Mouse (Mus musculus) heart, adult 2 months (tissue): ENCODE results near the gene Ppp2r5d. TPM values are rescaled to one million over a fixed set of nuclear protein-coding genes. Genes with fewer than 3 reads are reported as not detected.
A peak's percentile ranks its signal among the peaks of the same experiment; 100 is the strongest.

Source experiments
- DNase-seq, 2 experiments: peaks; one replicate each; pipeline ENCODE4 v3.0.0; 2021
- H3K27ac ChIP-seq: fragments of 200-600 bp; 2 replicates; pipeline ENCODE4 v1.8.1; 2022
- H3K27me3 ChIP-seq: fragments of 200-500 bp; 2 replicates; pipeline ENCODE4 v1.6.1; 2012; ENCODE audit warnings: mild to moderate bottlenecking, low read length, inconsistent platforms, mixed read lengths; ENCODE audit not compliant: control insufficient read depth, insufficient read depth
- H3K36me3 ChIP-seq: fragments of 200-500 bp; 2 replicates; pipeline ENCODE4 v1.6.1; 2012; ENCODE audit warnings: low read length, inconsistent platforms; ENCODE audit not compliant: control insufficient read depth, insufficient read depth
- H3K4me1 ChIP-seq: fragments of 200-500 bp; 2 replicates; pipeline ENCODE4 v1.6.1; 2011; ENCODE audit warnings: low read length; ENCODE audit not compliant: control insufficient read depth, insufficient read depth
- H3K4me3 ChIP-seq: fragments of 200-600 bp; 2 replicates; pipeline ENCODE4 v1.8.1; 2022
- H3K79me2 ChIP-seq: fragments of 200-500 bp; replicated peaks from 2 replicates; pipeline ENCODE4 v1.6.1; 2012; ENCODE audit warnings: mild to moderate bottlenecking, inconsistent platforms, low read length, moderate library complexity, mixed read lengths; ENCODE audit not compliant: control insufficient read depth, insufficient read depth
- H3K9ac ChIP-seq: fragments of 200-500 bp; 2 replicates; pipeline ENCODE4 v1.6.1; 2012; ENCODE audit warnings: low read depth, mild to moderate bottlenecking, control low read depth, inconsistent platforms, low read length, mixed read lengths
- CTCF ChIP-seq: fragments of 200-600 bp; IDR thresholded peaks from 2 replicates; pipeline ENCODE4 v1.8.1; 2022; ENCODE audit warnings: antibody characterized with exemption, mild to moderate bottlenecking, moderate library complexity
- EP300 ChIP-seq: fragments of 200-500 bp; IDR thresholded peaks from 2 replicates; pipeline ENCODE4 v1.6.1; 2011; ENCODE audit warnings: low read depth, low read length, control low read depth; ENCODE audit not compliant: insufficient read depth
- POLR2A ChIP-seq: fragments of 200-500 bp; IDR thresholded peaks from 2 replicates; pipeline ENCODE4 v1.6.1; 2011; ENCODE audit warnings: mild to moderate bottlenecking, low read depth, low read length, control low read depth; ENCODE audit not compliant: insufficient read depth
- WGBS: fragments of 180-500 bp; shearing (Covaris S2); methylation state at CpG from one replicate; pipeline ENCODE4 v1.1.7; 2018; 5-methylcytosine and 5-hydroxymethylcytosine counted together
- intact Hi-C: fragments of 180-260 bp; cut with DNase I; formaldehyde crosslinking; loops from one replicate; pipeline ENCODE4 v1.15.1; 2025
- polyA plus RNA-seq: library from polyadenylated mRNA; depleted of rRNA; stranded (reverse); fragments of >200 nt; gene quantifications from 2 replicates; pipeline ENCODE4 v1.2.3, GENCODE M21; 2012
- total RNA-seq, 2 experiments: library from RNA; stranded (reverse); gene quantifications; 2 replicates each; pipeline ENCODE4 v1.2.3; 2021

Ppp2r5d gene
- total and polyA plus RNA-seq, 3 experiments: 28.1 to 32.0 (median 30.8) TPM

- H3K4me1 ChIP-seq: peaks cover 3% of the 10 kb centered on the region; the same call in 1 of the 2 replicates
- peak within 1 kb of the TSS; percentile 60 for H3K4me3 ChIP-seq
- H3K9ac ChIP-seq: peak within 1 kb of the TSS; percentile 80
- no peaks in the 10 kb centered on the region for H3K27me3 ChIP-seq
- H3K27ac ChIP-seq: peak within 1 kb of the TSS; percentile 80
- H3K36me3 ChIP-seq: no peaks in the 10 kb centered on the region
- H3K79me2 ChIP-seq: no peaks in the 10 kb centered on the region; the same call in 1 of the 2 replicates
- under 1% methylated on average over 43 of the region's 43 CpGs for WGBS
- TF ChIP-seq EP300 (peak; percentile 82; the same call in 1 of the 2 replicates), POLR2A (peak; percentile 91), CTCF (no peak)
- intact Hi-C loops: no loop called here
- DNase-seq: peak; percentile 92 to 93
These were observed 30.9 kb downstream of the Ppp2r5d start, which contains the start of gene Rrp36 for GRCm38 (mm10) chr17:46673850-46674529. Gene Rrp36, minus strand, starts transcription at chr17:46674352.

GRCm38 (mm10) chr17:46669911-46670310 lies 35.0 kb downstream of the Ppp2r5d start:
- Histone ChIP-seq H3K4me3 (no peak overlapping the region), H3K36me3 (no peaks in the 10 kb centered on the region), H3K27ac (no peak overlapping the region), H3K9ac (no peak overlapping the region), H3K27me3 (no peaks in the 10 kb centered on the region), H3K4me1 (peaks cover 1% of the 10 kb centered on the region; the same call in 1 of the 2 replicates), H3K79me2 (no peaks in the 10 kb centered on the region; the same call in 1 of the 2 replicates)
- DNase-seq: no peak
- TF ChIP-seq CTCF (no peak), EP300 (no peak), POLR2A (no peak)
- intact Hi-C loops: no loop called here
- 96% methylated on average over 10 of the region's 10 CpGs for WGBS

GRCm38 (mm10) chr17:46667712-46668111 lies 37.2 kb downstream of the Ppp2r5d start:
- TF ChIP-seq POLR2A: no peak
- no peak for TF ChIP-seq CTCF
- TF ChIP-seq EP300: no peak
- no peak overlapping the region for H3K4me3 ChIP-seq
- DNase-seq: peak in 1 of 2 experiments; percentile 58
- H3K4me1 ChIP-seq: no peaks in the 10 kb centered on the region
- no peaks in the 10 kb centered on the region for H3K27me3 ChIP-seq
- 64% methylated on average over 16 of the region's 16 CpGs for WGBS
- H3K9ac ChIP-seq: peak overlapping the region; percentile 24; the same call in 1 of the 2 replicates
- no peaks in the 10 kb centered on the region; the same call in 1 of the 2 replicates for H3K79me2 ChIP-seq
- no peaks in the 10 kb centered on the region for H3K36me3 ChIP-seq
- intact Hi-C loops: no loop called here
- H3K27ac ChIP-seq: peak overlapping the region; percentile 16; the same call in 1 of the 2 replicates

GRCm38 (mm10) chr17:46662730-46663129 lies 42.2 kb downstream of the Ppp2r5d start:
- Histone ChIP-seq H3K36me3 (no peaks in the 10 kb centered on the region), H3K4me1 (no peaks in the 10 kb centered on the region), H3K27me3 (no peaks in the 10 kb centered on the region), H3K79me2 (no peaks in the 10 kb centered on the region), H3K27ac (peak overlapping the region; percentile 54), H3K9ac (no peak overlapping the region), H3K4me3 (no peak overlapping the region)
- DNase-seq: peak in 1 of 2 experiments; percentile 67
- intact Hi-C loops: loop anchor here (2.0 kb wide), 1 partner anchor 16 kb away; the partner anchor contains the start of gene Mea1
- WGBS: 62% methylated on average over 5 of the region's 5 CpGs
- TF ChIP-seq POLR2A: no peak
- peak; percentile 78 for TF ChIP-seq EP300

- H3K4me1 ChIP-seq: no peaks in the 10 kb centered on the region
- no peak overlapping the region for H3K4me3 ChIP-seq
- intact Hi-C loops: loop anchor here (2.0 kb wide), 1 partner anchor 17 kb away; the partner anchor contains the start of gene Mea1
- TF ChIP-seq CTCF (no peak), POLR2A (no peak), EP300 (no peak)
- no peaks in the 10 kb centered on the region for H3K79me2 ChIP-seq
- no peaks in the 10 kb centered on the region for H3K27me3 ChIP-seq
- 76% methylated on average over 12 of the region's 12 CpGs for WGBS
- peak overlapping the region; percentile 54 for H3K27ac ChIP-seq
- H3K36me3 ChIP-seq: no peaks in the 10 kb centered on the region
- no peak for DNase-seq
- no peak overlapping the region for H3K9ac ChIP-seq
These were observed 42.9 kb downstream of the Ppp2r5d start for GRCm38 (mm10) chr17:46661981-46662380.

- whole genome bisulfite sequencing: 94% methylated on average over 9 of the region's 9 CpGs
- no peaks in the 10 kb centered on the region for H3K79me2 ChIP-seq
- H3K27ac ChIP-seq: no peak overlapping the region
- no peak for DNase-seq
- H3K36me3 ChIP-seq: no peaks in the 10 kb centered on the region
- intact Hi-C loops: no loop called here
- H3K4me3 ChIP-seq: no peak overlapping the region
- no peak for TF ChIP-seq CTCF
- no peak for TF ChIP-seq POLR2A
- no peak for TF ChIP-seq EP300
- no peaks in the 10 kb centered on the region for H3K27me3 ChIP-seq
- H3K9ac ChIP-seq: no peak overlapping the region
- no peaks in the 10 kb centered on the region for H3K4me1 ChIP-seq
These were observed 43.6 kb downstream of the Ppp2r5d start for GRCm38 (mm10) chr17:46661351-46661750.
